Mouse (Mus musculus): ENCODE data around the gene Barx2.
"Not testable (repeated sequence)": the region's sequence is repeated elsewhere in the genome, so short reads cannot be mapped to it uniquely, and the experiment has no call there.

The Barx2 gene

DNA sequence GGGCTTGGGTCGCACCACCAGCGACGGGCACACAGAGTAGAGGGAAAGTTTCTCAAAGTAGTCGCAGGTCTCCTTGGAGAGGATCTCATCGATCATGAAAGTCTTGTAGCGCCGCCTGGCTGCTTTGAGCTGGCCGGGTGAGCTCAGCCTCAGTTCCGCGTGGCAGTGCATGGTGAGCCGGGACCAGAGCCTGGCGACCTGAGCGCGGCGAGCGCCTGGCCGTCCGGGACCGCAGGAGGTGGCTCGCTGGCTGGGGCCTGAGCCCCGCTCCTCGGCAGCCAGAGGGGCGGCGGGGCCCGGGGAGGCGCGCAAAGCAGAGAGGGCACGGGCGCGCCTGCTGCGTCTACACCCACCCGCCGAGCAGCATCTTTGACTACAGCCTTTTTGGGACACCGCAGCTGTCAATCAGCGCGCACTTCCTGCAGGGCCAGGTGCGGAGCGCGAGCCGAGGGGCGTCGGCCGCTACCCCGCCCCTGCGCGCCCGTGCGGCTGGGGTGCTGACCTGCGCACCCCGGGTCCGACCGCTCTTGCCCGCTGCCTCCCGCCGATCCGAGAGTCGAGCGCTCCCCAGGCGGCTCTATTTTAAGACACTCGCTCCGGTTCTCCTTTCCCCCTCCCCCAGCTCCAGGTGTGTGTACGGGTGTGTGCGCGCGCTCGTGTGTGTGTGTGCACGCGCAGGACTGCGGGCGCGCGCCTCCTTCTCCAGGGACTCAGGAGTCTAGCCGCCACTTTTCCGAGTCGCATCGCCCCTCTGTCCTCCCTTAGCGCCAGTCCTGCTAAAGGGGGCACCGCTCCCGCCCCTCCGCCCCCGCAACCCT is at the start of gene Barx2:
TSS of gene Barx2 (minus strand) at position 542 of the 818 bp plus-strand sequence.
- DNase-seq (ENCODE audit: low read depth, low spot score) = peak; percentile 46

DNA sequence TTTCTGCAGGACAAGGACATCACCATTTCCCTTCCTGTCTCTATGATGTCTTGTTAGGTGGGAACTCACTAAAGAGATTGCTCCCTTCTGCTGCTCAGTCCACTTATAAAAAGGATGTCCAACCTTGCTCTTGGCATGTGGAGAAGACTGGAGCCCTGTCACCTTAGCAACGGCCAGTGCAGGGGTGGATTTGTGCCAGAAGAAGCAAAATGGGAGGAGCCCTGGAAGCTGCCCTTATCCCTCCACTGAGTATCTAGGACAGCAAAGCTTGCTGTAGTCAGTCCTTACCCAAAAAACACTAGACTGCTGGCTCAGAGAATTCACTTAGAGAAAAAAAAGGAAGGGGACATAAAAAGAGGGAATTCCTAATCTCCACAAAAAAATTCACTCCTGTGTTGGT is 49.0 kb upstream of the Barx2 start:
- no peak for DNase-seq (ENCODE audit: low read depth, low spot score)

DNA sequence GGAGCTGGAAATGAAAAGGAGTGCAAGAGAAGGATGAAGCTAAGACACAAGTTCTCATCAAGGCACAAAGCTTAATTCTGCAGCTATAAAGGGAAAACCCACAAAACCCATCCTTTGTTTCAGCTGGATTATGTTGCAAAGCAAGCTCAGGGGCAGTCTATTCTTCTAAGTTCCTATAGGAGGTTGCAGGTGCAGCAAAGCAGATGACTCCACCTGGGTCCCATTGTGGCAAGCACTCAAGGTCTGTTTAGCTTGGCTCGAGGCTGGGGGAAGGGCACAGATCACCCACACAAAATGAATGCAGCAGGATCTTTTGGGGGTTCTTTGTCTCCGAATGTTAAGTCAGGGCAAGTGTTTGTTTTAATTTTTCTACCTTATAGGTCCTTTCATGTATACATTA is 47.2 kb upstream of the Barx2 start:
- DNase-seq (ENCODE audit: low read depth, low spot score) = no peak

GRCm38 (mm10) chr9:31958120-31958519 is 44.9 kb upstream of the Barx2 start:
- DNase-seq (ENCODE audit: low read depth, low spot score) = no peak

DNA sequence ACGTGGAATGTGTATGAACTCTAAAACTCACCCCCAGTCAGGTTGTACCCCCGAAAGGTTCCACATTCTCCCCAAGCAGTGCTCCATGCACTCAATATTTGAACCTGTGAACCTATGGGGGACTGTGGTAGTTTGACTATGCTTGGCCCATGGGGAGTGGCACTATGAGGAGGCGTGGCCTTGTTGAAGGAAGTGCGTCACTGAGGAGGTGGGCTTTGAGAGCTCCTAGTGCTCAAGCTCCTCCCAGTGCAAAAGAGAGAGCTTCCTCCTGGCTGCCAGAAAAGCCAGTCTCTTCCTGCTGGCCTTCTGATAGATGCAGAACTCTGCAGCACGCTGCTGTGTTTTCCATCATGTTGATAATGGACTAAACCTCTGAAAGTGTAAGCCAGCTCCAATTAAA is 37.2 kb upstream of the Barx2 start:
- no peak for DNase-seq (ENCODE audit: low read depth, low spot score)

DNA sequence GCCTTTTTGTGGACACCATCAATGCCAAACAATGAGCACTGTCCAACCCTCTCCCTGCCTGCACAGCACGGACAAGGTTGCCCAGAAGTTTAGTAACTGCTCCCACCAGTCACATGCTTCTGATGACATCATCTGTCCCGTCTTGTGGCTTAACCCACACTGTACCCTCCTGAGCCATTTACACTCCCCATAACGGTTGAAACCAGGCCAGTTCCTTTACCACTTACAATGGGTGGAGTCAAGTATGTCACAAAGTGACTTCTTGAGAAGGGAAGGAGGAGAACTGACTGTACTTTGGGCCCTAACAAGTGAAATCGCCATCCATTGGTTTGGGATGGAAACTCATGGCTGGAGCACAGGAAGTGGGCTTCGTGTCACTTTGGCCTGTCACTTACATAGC is 35.8 kb upstream of the Barx2 start:
- no peak for DNase-seq (ENCODE audit: low read depth, low spot score)

DNA sequence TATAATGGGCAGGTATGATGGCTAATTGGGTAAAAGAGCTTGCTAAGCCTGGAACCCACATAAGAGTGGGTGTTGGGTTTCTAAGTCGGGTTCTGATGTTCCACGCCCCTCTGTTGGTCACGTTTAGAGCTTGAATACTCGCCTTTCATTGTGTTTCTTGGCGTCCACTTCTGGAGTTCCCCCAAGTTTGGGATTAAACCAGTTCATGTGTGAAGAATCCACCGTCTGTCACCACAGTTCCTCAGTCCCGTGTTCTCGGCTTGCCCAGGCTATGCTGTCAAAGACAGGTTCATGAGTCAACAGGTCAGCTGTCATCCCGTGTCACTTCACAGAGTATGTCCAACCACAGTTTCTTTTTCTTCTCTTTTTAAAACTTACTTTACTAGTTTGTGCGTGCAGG is 33.8 kb upstream of the Barx2 start:
- DNase-seq (ENCODE audit: low read depth, low spot score) = no peak

GRCm38 (mm10) chr9:31942334-31942733 is 29.1 kb upstream of the Barx2 start:
- no peak for DNase-seq (ENCODE audit: low read depth, low spot score)

DNA sequence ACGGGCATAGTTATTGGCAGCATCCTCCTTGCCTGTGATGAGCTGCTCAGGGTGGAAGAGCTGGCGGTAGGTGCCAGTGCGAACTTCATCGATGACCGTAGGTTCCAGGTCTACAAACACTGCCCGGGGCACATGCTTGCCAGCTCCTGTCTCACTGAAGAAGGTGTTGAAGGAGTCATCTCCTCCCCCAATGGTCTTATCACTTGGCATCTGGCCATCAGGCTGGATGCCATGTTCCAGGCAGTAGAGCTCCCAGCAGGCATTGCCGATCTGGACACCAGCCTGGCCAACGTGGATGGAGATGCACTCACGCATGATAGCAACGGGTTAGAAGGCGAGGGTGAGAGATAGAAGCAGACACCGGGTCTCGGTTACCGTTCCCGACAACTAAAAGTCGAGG is 23.2 kb upstream of the Barx2 start:
- not testable (repeated sequence) for DNase-seq (ENCODE audit: low read depth, low spot score)

DNA sequence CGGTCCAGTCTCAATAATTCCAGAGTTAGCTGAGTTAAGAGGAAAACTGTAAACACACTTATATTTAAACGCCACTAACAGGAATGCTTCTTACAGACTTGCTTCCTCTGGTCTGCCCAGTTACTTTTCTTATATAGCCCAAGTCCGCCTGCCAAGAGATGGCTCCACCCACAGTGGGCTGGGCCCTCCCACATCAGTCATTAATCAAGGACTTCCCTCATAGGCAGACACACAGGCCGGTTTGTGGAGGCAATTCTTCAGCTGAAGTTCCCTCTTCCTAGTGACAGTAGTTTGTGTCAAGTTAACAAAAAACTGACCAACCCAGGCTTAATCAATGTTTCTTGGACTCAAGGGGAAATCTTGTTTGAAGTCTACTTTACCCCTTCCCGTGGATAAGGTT is 18.4 kb upstream of the Barx2 start:
- no peak for DNase-seq (ENCODE audit: low read depth, low spot score)

GRCm38 (mm10) chr9:31931255-31931654 is 18.0 kb upstream of the Barx2 start:
- no peak for DNase-seq (ENCODE audit: low read depth, low spot score)

GRCm38 (mm10) chr9:31926766-31927165 is 13.5 kb upstream of the Barx2 start:
- no peak for DNase-seq (ENCODE audit: low read depth, low spot score)

GRCm38 (mm10) chr9:31925830-31926624 is 12.8 kb upstream of the Barx2 start:
- DNase-seq (ENCODE audit: low read depth, low spot score) = no peak

DNA sequence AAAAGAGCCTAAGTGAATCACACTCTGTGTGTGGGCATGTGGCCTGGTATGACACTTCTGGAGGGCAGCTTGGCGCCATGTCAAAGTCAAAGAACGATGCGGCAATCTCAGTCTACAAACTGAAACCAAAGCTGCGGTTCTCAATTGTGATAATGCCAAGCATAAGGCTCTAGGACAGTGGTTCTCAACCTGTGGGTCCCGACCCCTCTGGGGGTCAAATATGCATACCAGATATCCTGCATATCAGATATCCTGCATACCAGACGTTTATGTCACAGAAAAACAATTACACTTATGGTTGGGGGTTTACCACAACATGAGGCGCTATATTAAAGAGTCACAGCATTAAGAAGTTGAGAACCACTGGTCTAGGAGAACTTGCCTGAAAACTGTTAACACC is 10.3 kb upstream of the Barx2 start:
- DNase-seq (ENCODE audit: low read depth, low spot score) = no peak

DNA sequence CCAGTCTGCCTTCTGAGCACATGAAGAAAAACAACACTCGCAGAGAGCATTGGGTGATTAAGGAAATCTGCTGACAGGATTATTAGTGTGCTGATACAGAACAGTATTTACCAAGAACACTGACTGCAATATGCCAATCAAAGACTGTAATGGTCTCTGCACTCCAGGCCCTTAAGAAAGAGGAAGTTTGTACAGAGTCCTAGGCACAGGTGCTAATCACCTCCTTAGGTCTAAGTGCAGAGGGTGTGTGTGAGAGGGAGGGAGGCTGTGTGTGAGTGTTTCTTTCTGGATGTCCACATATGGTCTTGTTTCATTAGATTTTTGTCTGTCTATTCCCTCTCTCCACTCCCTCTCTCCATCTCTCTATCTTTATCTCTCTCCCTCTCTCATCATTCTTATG is 6.5 kb upstream of the Barx2 start:
- DNase-seq (ENCODE audit: low read depth, low spot score) = no peak

GRCm38 (mm10) chr9:31916421-31916820 is 3.2 kb upstream of the Barx2 start:
- no peak for DNase-seq (ENCODE audit: low read depth, low spot score)

GRCm38 (mm10) chr9:31914871-31915270 is 1.6 kb upstream of the Barx2 start:
- DNase-seq (ENCODE audit: low read depth, low spot score) = no peak

DNA sequence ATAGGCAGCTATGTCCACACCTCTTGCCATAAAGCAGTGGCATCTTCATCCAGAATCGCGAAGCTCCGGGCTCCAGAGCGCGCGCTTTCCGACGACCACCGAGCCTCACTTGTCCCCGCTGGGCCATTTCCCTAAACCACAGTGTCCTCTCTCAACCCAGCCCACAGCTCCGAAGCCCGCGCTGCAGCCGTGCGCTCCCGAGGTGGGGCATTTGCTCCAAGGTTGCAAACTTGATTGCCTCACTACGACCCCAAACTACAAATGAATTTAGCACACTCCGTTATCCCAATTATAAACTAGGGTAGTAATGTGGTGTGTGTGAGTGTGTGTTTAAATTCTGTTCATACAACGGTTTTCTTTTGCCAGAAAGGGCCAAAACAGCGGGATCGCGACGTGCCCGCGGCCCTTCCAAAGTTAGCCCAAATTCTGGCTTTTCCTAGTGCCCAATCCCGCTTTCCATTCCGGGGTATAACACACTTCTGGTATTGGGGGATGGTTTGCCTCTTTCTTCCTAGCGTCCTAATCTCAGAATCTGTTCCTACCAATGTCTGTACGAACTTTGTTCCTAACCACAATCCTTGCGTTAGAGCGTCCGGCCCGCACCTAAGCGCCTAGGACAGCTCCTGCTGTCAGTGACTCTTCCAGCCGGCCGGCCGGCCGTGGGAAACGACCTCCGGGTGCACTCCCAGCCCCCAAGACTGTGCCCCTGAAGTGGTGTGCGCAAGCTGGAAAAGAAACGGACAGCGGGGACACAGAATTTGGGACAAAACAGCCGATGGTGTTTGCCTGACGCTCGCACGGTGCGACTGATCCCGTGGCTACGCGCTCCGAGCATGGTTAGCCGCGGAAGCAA is 703 bp upstream of the Barx2 start:
- DNase-seq (ENCODE audit: low read depth, low spot score) = no peak

GRCm38 (mm10) chr9:31912553-31912920 is 725 bp downstream of the Barx2 start:
- no peak for DNase-seq (ENCODE audit: low read depth, low spot score)

DNA sequence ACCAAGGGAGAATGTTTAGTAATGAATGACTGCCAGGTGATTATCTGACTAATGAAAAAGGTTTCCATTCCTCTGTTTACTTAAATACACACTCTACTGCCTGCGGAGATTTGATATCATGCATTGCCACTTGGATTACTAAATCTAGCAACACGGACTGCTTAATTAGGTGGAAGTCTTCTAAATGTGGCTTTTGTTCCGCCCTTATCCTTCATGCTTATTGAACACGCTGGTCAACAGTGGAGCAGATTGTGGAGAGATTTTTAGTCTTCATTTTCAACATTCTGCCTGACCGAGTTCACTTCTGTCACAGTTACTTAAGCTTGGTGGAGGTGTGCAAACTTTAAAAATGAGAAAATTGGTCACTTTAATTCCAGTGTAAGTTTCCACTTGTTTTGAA is 3.0 kb downstream of the Barx2 start:
- no peak for DNase-seq (ENCODE audit: low read depth, low spot score)

DNA sequence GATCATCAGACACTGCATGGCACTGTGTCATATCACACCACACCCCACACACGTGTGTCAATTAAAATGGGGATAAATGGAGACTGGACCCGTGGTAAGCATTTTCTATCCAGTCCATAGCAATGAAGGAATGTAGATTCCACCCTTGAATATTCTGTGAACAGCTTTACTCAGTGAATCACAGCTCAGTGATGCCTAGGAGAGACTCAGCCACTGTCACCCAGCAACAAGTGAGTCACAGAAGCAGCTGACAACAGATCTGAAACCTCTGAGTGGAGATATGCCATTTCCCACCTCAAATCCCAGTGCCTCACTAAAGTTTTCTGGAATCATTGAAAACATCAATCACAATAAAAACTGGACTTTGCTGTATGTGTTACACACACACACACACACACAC is 11.5 kb downstream of the Barx2 start:
- DNase-seq (ENCODE audit: low read depth, low spot score) = no peak

GRCm38 (mm10) chr9:31894775-31895320 is 18.4 kb downstream of the Barx2 start:
- no peak for DNase-seq (ENCODE audit: low read depth, low spot score)
